Mouse (Mus musculus) heart, embryonic 12.5 days (tissue): ENCODE results near the gene Gm7792. TPM values are rescaled to one million over a fixed set of nuclear protein-coding genes. Genes with fewer than 3 reads are reported as not detected.
"Not testable (repeated sequence)": the region's sequence is repeated elsewhere in the genome, so short reads cannot be mapped to it uniquely, and the experiment has no call there.

Experiments
- ATAC-seq: fragments of 200-750 bp; cut with Nextera tagmentation; 2 replicates; pipeline ENCODE4 v1.8.0; 2017; ENCODE audit warnings: moderate TSS enrichment, moderate library complexity; ENCODE audit not compliant: insufficient number of reproducible peaks, low FRiP score
- H3K27ac ChIP-seq: fragments of 300-500 bp; sonication (generic); 2 replicates; pipeline ENCODE4 v1.5.1; 2016; ENCODE audit warnings: mild to moderate bottlenecking, moderate library complexity; ENCODE audit not compliant: poor library complexity, severe bottlenecking
- H3K27me3 ChIP-seq: fragments of 300-500 bp; sonication (generic); replicated peaks from 2 replicates; pipeline ENCODE4 v1.6.1; 2016; ENCODE audit warnings: mild to moderate bottlenecking, moderate library complexity
- H3K36me3 ChIP-seq: fragments of 300-500 bp; sonication (generic); 2 replicates; pipeline ENCODE4 v1.6.1; 2016; ENCODE audit warnings: mild to moderate bottlenecking, moderate library complexity
- H3K4me1 ChIP-seq: fragments of 300-500 bp; sonication (generic); replicated peaks from 2 replicates; pipeline ENCODE4 v1.6.1; 2016; ENCODE audit warnings: mild to moderate bottlenecking
- H3K4me2 ChIP-seq: fragments of 300-500 bp; sonication (generic); 2 replicates; pipeline ENCODE4 v1.6.1; 2016; ENCODE audit warnings: mild to moderate bottlenecking, moderate library complexity
- H3K4me3 ChIP-seq: fragments of 300-500 bp; sonication (generic); 2 replicates; pipeline ENCODE4 v1.5.1; 2016; ENCODE audit warnings: mild to moderate bottlenecking
- H3K9ac ChIP-seq: fragments of 300-500 bp; sonication (generic); 2 replicates; pipeline ENCODE4 v1.6.1; 2016; ENCODE audit warnings: mild to moderate bottlenecking, moderate library complexity
- H3K9me3 ChIP-seq: fragments of 300-500 bp; sonication (generic); replicated peaks from 2 replicates; pipeline ENCODE4 v1.6.1; 2016; ENCODE audit warnings: mild to moderate bottlenecking, moderate library complexity
- WGBS: fragments of 180-500 bp; shearing (Covaris S2); methylation state at CpG from one replicate; pipeline ENCODE4 v1.1.7; 2016; 5-methylcytosine and 5-hydroxymethylcytosine counted together
- polyA plus RNA-seq: library from polyadenylated mRNA; unstranded; fragments of >200 nt; fragmentation: Nextera tagmentation; extraction: Ambion mirVana; gene quantifications from 2 replicates; pipeline ENCODE4 v1.2.1, GENCODE M21; 2016

Gene Gm7792
- not detected in 2 replicates for polyA plus RNA-seq

GRCm38 (mm10) chr5:93843476-93843875 is at the start of gene Gm7792:
Gene Gm7792, plus strand, starts transcription at chr5:93843776.
- 70% methylated on average over 1 of the region's 2 CpGs for WGBS
- not testable (repeated sequence) for H3K36me3 ChIP-seq, H3K4me2 ChIP-seq, H3K4me1 ChIP-seq, H3K9ac ChIP-seq, H3K9me3 ChIP-seq, ATAC-seq, H3K4me3 ChIP-seq, H3K27me3 ChIP-seq, H3K27ac ChIP-seq

Other genes starting within 250 kb of the Gm7792 start
- gene C87414, start 172.2 kb upstream of the Gm7792 start, polyA plus RNA-seq = not detected in 2 replicates
- not detected in 2 replicates for gene Gm16429, start 85.3 kb downstream of the Gm7792 start, polyA plus RNA-seq
- gene BC061212, start 226.8 kb downstream of the Gm7792 start, polyA plus RNA-seq = not detected in 2 replicates
- not detected in 2 replicates for gene Gm6351, start 232.6 kb downstream of the Gm7792 start, polyA plus RNA-seq